Mouse (Mus musculus) forebrain, postnatal 0 days (tissue): ENCODE results near the gene Spr. TPM values are rescaled to one million over a fixed set of nuclear protein-coding genes. Genes with fewer than 3 reads are reported as not detected.
"Not testable (repeated sequence)": the region's sequence is repeated elsewhere in the genome, so short reads cannot be mapped to it uniquely, and the experiment has no call there.

Experiments
- ATAC-seq: fragments of 200-750 bp; cut with Nextera tagmentation; 2 replicates; pipeline ENCODE4 v1.8.0; 2017; ENCODE audit warnings: mild to moderate bottlenecking, moderate library complexity
- DNase-seq: peaks from one replicate; pipeline ENCODE4 v3.0.0-alpha.2; 2015
- H3K27ac ChIP-seq: fragments of 300-500 bp; sonication (generic); 2 replicates; pipeline ENCODE4 v1.5.1; 2014; ENCODE audit warnings: low read depth, mild to moderate bottlenecking, antibody characterized with exemption, low read length, moderate library complexity, mixed read lengths
- H3K27me3 ChIP-seq: fragments of 300-500 bp; sonication (generic); 2 replicates; pipeline ENCODE4 v1.6.1; 2014; ENCODE audit warnings: mild to moderate bottlenecking, low read length, mixed read lengths; ENCODE audit not compliant: insufficient read depth
- H3K36me3 ChIP-seq: fragments of 300-500 bp; sonication (generic); 2 replicates; pipeline ENCODE4 v1.6.1; 2014; ENCODE audit warnings: mild to moderate bottlenecking, moderate library complexity; ENCODE audit not compliant: insufficient read depth
- H3K4me1 ChIP-seq: fragments of 300-500 bp; sonication (generic); 2 replicates; pipeline ENCODE4 v1.6.1; 2014; ENCODE audit warnings: antibody characterized with exemption; ENCODE audit not compliant: insufficient read depth
- H3K4me2 ChIP-seq: fragments of 300-500 bp; sonication (generic); 2 replicates; pipeline ENCODE4 v1.6.1; 2014; ENCODE audit warnings: low read depth, mild to moderate bottlenecking, moderate library complexity
- H3K4me3 ChIP-seq: fragments of 300-500 bp; sonication (generic); 2 replicates; pipeline ENCODE4 v1.5.1; 2014; ENCODE audit warnings: low read depth, low read length, mixed read lengths
- H3K9ac ChIP-seq: fragments of 300-500 bp; sonication (generic); 2 replicates; pipeline ENCODE4 v1.6.1; 2014; ENCODE audit warnings: mild to moderate bottlenecking
- H3K9me3 ChIP-seq: fragments of 300-500 bp; sonication (generic); 2 replicates; pipeline ENCODE4 v1.6.1; 2016; ENCODE audit warnings: low read length
- CTCF ChIP-seq: sonication (generic); IDR thresholded peaks from 2 replicates; pipeline ENCODE4 v1.5.1; 2016; ENCODE audit warnings: antibody characterized with exemption, control low read depth, low read depth
- WGBS: fragments of 180-500 bp; shearing (Covaris S2); extraction: QIAGEN DNeasy Blood & Tissue Kit; methylation state at CpG from one replicate; pipeline ENCODE4 v1.1.7; 2014; 5-methylcytosine and 5-hydroxymethylcytosine counted together
- polyA plus RNA-seq: library from polyadenylated mRNA; unstranded; fragments of >200 nt; fragmentation: Nextera tagmentation; extraction: Ambion mirVana; gene quantifications from 2 replicates; pipeline ENCODE4 v1.2.1, GENCODE M21; 2015
- total RNA-seq: library from RNA; depleted of rRNA; stranded (reverse); fragments of >200 nt; gene quantifications from 2 replicates; pipeline ENCODE4 v1.2.3, GENCODE M21; 2014

Spr gene
- total and polyA plus RNA-seq, 2 experiments from 2014 or later, result 34.3 to 38.4 TPM

- peak; percentile 92 for ATAC-seq
- H3K9ac ChIP-seq, result no peak overlapping the region
- H3K4me3 ChIP-seq, result no peak overlapping the region
- peaks cover 5% of the 10 kb centered on the region; the same call in 1 of the 2 replicates for H3K4me1 ChIP-seq
- no peak overlapping the region for H3K27ac ChIP-seq
- no peaks in the 10 kb centered on the region for H3K36me3 ChIP-seq
- H3K9me3 ChIP-seq, result no peaks in the 10 kb centered on the region
- TF ChIP-seq CTCF, result peak; percentile 93
- no peak overlapping the region for H3K4me2 ChIP-seq
- H3K27me3 ChIP-seq, result no peaks in the 10 kb centered on the region
- 5% methylated on average over 9 of the region's 9 CpGs for WGBS
- DNase-seq, result peak; percentile 86
Measured at GRCm38 (mm10) chr6:85153970-85154540, 16.5 kb upstream of the Spr start.

GRCm38 (mm10) chr6:85150386-85150785 is 12.8 kb upstream of the Spr start:
- H3K9ac ChIP-seq, result no peak overlapping the region
- H3K4me1 ChIP-seq, result peaks cover 5% of the 10 kb centered on the region; the same call in 1 of the 2 replicates
- H3K4me3 ChIP-seq, result no peak overlapping the region
- DNase-seq (no peak), ATAC-seq (no peak)
- H3K36me3 ChIP-seq, result no peaks in the 10 kb centered on the region
- H3K9me3 ChIP-seq, result no peaks in the 10 kb centered on the region
- no peak overlapping the region for H3K27ac ChIP-seq
- WGBS, result 79% methylated on average over 3 of the region's 3 CpGs
- TF ChIP-seq CTCF, result no peak
- no peak overlapping the region for H3K4me2 ChIP-seq
- H3K27me3 ChIP-seq, result no peaks in the 10 kb centered on the region

GRCm38 (mm10) chr6:85147636-85148035 is 10.1 kb upstream of the Spr start:
- no peaks in the 10 kb centered on the region for H3K4me1 ChIP-seq
- no peaks in the 10 kb centered on the region for H3K9me3 ChIP-seq
- no peak for TF ChIP-seq CTCF
- no peak overlapping the region for H3K4me2 ChIP-seq
- no peak overlapping the region for H3K4me3 ChIP-seq
- H3K36me3 ChIP-seq, result no peaks in the 10 kb centered on the region
- H3K27ac ChIP-seq, result no peak overlapping the region
- WGBS, result 75% methylated on average over 3 of the region's 3 CpGs
- DNase-seq (no peak), ATAC-seq (no peak)
- H3K27me3 ChIP-seq, result no peaks in the 10 kb centered on the region
- no peak overlapping the region for H3K9ac ChIP-seq

- no peak for TF ChIP-seq CTCF
- H3K9ac ChIP-seq, result no peak overlapping the region
- H3K9me3 ChIP-seq, result no peaks in the 10 kb centered on the region
- H3K4me2 ChIP-seq, result no peak overlapping the region
- H3K4me1 ChIP-seq, result no peaks in the 10 kb centered on the region
- H3K36me3 ChIP-seq, result no peaks in the 10 kb centered on the region
- H3K27ac ChIP-seq, result no peak overlapping the region
- no peaks in the 10 kb centered on the region for H3K27me3 ChIP-seq
- DNase-seq, result no peak
- ATAC-seq, result no peak
- WGBS, result 73% methylated on average over 3 of the region's 3 CpGs
- no peak overlapping the region for H3K4me3 ChIP-seq
Measured at GRCm38 (mm10) chr6:85144466-85144865, 6.9 kb upstream of the Spr start.

GRCm38 (mm10) chr6:85141013-85141412 is 3.4 kb upstream of the Spr start:
- not testable (repeated sequence) for H3K9ac ChIP-seq, H3K4me3 ChIP-seq, H3K27ac ChIP-seq, H3K27me3 ChIP-seq, H3K4me2 ChIP-seq, H3K4me1 ChIP-seq, H3K9me3 ChIP-seq, ATAC-seq, H3K36me3 ChIP-seq
- DNase-seq, result peak; percentile 49
- WGBS, result 9% methylated on average over 6 of the region's 7 CpGs
- TF ChIP-seq CTCF, result peak; percentile 64

GRCm38 (mm10) chr6:85139534-85139933 is 2.0 kb upstream of the Spr start:
- Histone ChIP-seq H3K4me1 (no peaks in the 10 kb centered on the region), H3K27ac (no peak overlapping the region), H3K36me3 (no peaks in the 10 kb centered on the region), H3K4me3 (no peak overlapping the region), H3K4me2 (no peak overlapping the region), H3K27me3 (no peaks in the 10 kb centered on the region), H3K9me3 (no peaks in the 10 kb centered on the region), H3K9ac (no peak overlapping the region)
- DNase-seq (no peak), ATAC-seq (no peak)
- 93% methylated on average over 2 of the region's 2 CpGs for WGBS
- TF ChIP-seq CTCF, result no peak

GRCm38 (mm10) chr6:85136784-85137183 is 782 bp downstream of the Spr start:
- H3K9ac ChIP-seq, result 0 out of 2 replicates have a peak overlapping the region, but pooled peaks have one; percentile 54
- H3K4me1 ChIP-seq, H3K27me3 ChIP-seq, H3K9me3 ChIP-seq, ATAC-seq, DNase-seq, H3K27ac ChIP-seq, H3K36me3 ChIP-seq: not testable (repeated sequence)
- 58% methylated on average over 7 of the region's 7 CpGs for WGBS
- peak overlapping the region; percentile 67 for H3K4me2 ChIP-seq
- peak overlapping the region; percentile 50 for H3K4me3 ChIP-seq
